Mouse (Mus musculus) frontal cortex, adult 2 months (tissue): ENCODE measurements around the gene Exoc3l2. TPM values are rescaled to one million over a fixed set of nuclear protein-coding genes. Genes with fewer than 3 reads are reported as not detected.
"Not testable (repeated sequence)": the region's sequence is repeated elsewhere in the genome, so short reads cannot be mapped to it uniquely, and the experiment has no call there.

Source experiments
- DNase-seq, 2 experiments: peaks; one replicate each; pipeline ENCODE4 v3.0.0; 2022; ENCODE audit warnings: low spot score in 1 of 2; ENCODE audit errors: extremely low spot score in 1 of 2
- polyA plus RNA-seq: library from polyadenylated mRNA; depleted of rRNA; stranded (reverse); fragments of >200 nt; gene quantifications from 2 replicates; pipeline ENCODE4 v1.2.3, GENCODE M21; 2012

Gene Exoc3l2
- polyA plus RNA-seq, 1 experiment: 0.32 TPM

GRCm38 (mm10) chr7:19483281-19483680 is 20.1 kb downstream of the Exoc3l2 start:
- no peak for DNase-seq

- no peak for DNase-seq
Observed at GRCm38 (mm10) chr7:19485488-19485887, 22.4 kb downstream of the Exoc3l2 start.

- no peak for DNase-seq
Observed at GRCm38 (mm10) chr7:19486549-19486948, 23.4 kb downstream of the Exoc3l2 start.

GRCm38 (mm10) chr7:19489525-19489924 is 26.4 kb downstream of the Exoc3l2 start:
- DNase-seq: no peak

- DNase-seq: no peak
Observed at GRCm38 (mm10) chr7:19491731-19492130, 28.6 kb downstream of the Exoc3l2 start.

- no peak for DNase-seq
Observed at GRCm38 (mm10) chr7:19494751-19495474, 31.8 kb downstream of the Exoc3l2 start.

- no peak for DNase-seq
Observed at GRCm38 (mm10) chr7:19495521-19496213, 32.5 kb downstream of the Exoc3l2 start.

GRCm38 (mm10) chr7:19496214-19496555 is 33.1 kb downstream of the Exoc3l2 start:
- no peak for DNase-seq

- DNase-seq: no peak
Observed at GRCm38 (mm10) chr7:19498326-19498725, 35.2 kb downstream of the Exoc3l2 start.

GRCm38 (mm10) chr7:19500420-19501363 is 37.6 kb downstream of the Exoc3l2 start:
- DNase-seq: no peak

- no peak for DNase-seq
Observed at GRCm38 (mm10) chr7:19501658-19502057, 38.5 kb downstream of the Exoc3l2 start.

- peak in 1 of 2 experiments; percentile 66 for DNase-seq
Observed at GRCm38 (mm10) chr7:19503481-19504068, 40.4 kb downstream of the Exoc3l2 start.

GRCm38 (mm10) chr7:19506326-19506725 is 43.2 kb downstream of the Exoc3l2 start:
- DNase-seq: no peak

GRCm38 (mm10) chr7:19506969-19507611 is 44.0 kb downstream of the Exoc3l2 start:
- peak in 1 of 2 experiments; percentile 46 for DNase-seq

GRCm38 (mm10) chr7:19507612-19507981 is 44.5 kb downstream of the Exoc3l2 start:
- DNase-seq: no peak

- peak; percentile 90 to 96 for DNase-seq
Observed at GRCm38 (mm10) chr7:19508150-19508923, 45.2 kb downstream of the Exoc3l2 start, which contains the start of the genes Bloc1s3 and Trappc6a. Bloc1s3 (minus strand) TSS chr7:19508367. Trappc6a (plus strand) TSS chr7:19508395.

GRCm38 (mm10) chr7:19508924-19509568 is 45.9 kb downstream of the Exoc3l2 start:
- no peak for DNase-seq

GRCm38 (mm10) chr7:19509786-19510185 is 46.7 kb downstream of the Exoc3l2 start:
- no peak for DNase-seq

GRCm38 (mm10) chr7:19511934-19512333 is 48.8 kb downstream of the Exoc3l2 start:
- not testable (repeated sequence) for DNase-seq
